Mouse (Mus musculus): Measurements from ENCODE around the gene Naga.

GRCm38 (mm10) chr15:82325382-82325781 is 13.3 kb downstream of the Naga start:
- no peak for TF ChIP-seq POLR2A (IDR thresholded peaks at IDR 0.05; ENCODE audit: extremely low read depth, insufficient read depth, low read length)
- TF ChIP-seq CTCF (IDR thresholded peaks at IDR 0.05; ENCODE audit: low read depth, low read length), result no peak
